Mouse (Mus musculus) stomach, postnatal 0 days (tissue): ENCODE data around the gene Mical2.

ENCODE experiments used
- CTCF ChIP-seq: IDR thresholded peaks from 2 replicates; pipeline ENCODE4 v1.5.1; 2016; ENCODE audit warnings: antibody characterized with exemption, low read depth, mild to moderate bottlenecking, moderate library complexity
- EP300 ChIP-seq: optimal IDR thresholded peaks from 2 replicates; pipeline ENCODE3; 2016; ENCODE audit warnings: antibody characterized with exemption

GRCm38 (mm10) chr7:112276823-112277222 is 51.2 kb downstream of the Mical2 start:
- no peak for TF ChIP-seq CTCF
- no peak for TF ChIP-seq EP300
